Mouse (Mus musculus): ENCODE measurements around the gene AI593442.

Gene AI593442

GRCm38 (mm10) chr9:52679362-52679947, at the start of gene AI593442:
Gene AI593442 (minus strand): TSS chr9:52679780.
- DNase-seq (ENCODE audit: low spot score), result no peak

- DNase-seq (ENCODE audit: low spot score), result no peak
Measured at GRCm38 (mm10) chr9:52728806-52729205, 49.2 kb upstream of the AI593442 start.

GRCm38 (mm10) chr9:52722626-52723025, 43.0 kb upstream of the AI593442 start:
- DNase-seq (ENCODE audit: low spot score), result no peak

GRCm38 (mm10) chr9:52719562-52719961, 40.0 kb upstream of the AI593442 start:
- DNase-seq (ENCODE audit: low spot score), result no peak

- no peak for DNase-seq (ENCODE audit: low spot score)
Measured at GRCm38 (mm10) chr9:52680036-52680435, 456 bp upstream of the AI593442 start.

GRCm38 (mm10) chr9:52678839-52679215, 753 bp downstream of the AI593442 start:
- no peak for DNase-seq (ENCODE audit: low spot score)

- DNase-seq (ENCODE audit: low spot score), result no peak
Measured at GRCm38 (mm10) chr9:52678179-52678838, 1.3 kb downstream of the AI593442 start.

- no peak for DNase-seq (ENCODE audit: low spot score)
Measured at GRCm38 (mm10) chr9:52676587-52676986, 3.0 kb downstream of the AI593442 start.

GRCm38 (mm10) chr9:52675937-52676336, 3.6 kb downstream of the AI593442 start:
- DNase-seq (ENCODE audit: low spot score), result no peak

- no peak for DNase-seq (ENCODE audit: low spot score)
Measured at GRCm38 (mm10) chr9:52661422-52661821, 18.2 kb downstream of the AI593442 start.

GRCm38 (mm10) chr9:52650341-52650951, 29.1 kb downstream of the AI593442 start:
- DNase-seq (ENCODE audit: low spot score), result no peak

GRCm38 (mm10) chr9:52645312-52645711, 34.3 kb downstream of the AI593442 start:
- no peak for DNase-seq (ENCODE audit: low spot score)

GRCm38 (mm10) chr9:52644626-52645025, 35.0 kb downstream of the AI593442 start:
- no peak for DNase-seq (ENCODE audit: low spot score)

- DNase-seq (ENCODE audit: low spot score), result no peak
Measured at GRCm38 (mm10) chr9:52644156-52644555, 35.4 kb downstream of the AI593442 start.

GRCm38 (mm10) chr9:52635991-52636390, 43.6 kb downstream of the AI593442 start:
- no peak for DNase-seq (ENCODE audit: low spot score)

- DNase-seq (ENCODE audit: low spot score), result no peak
Measured at GRCm38 (mm10) chr9:52623926-52624325, 55.7 kb downstream of the AI593442 start.

Measured in ovary, adult 18-20 months (tissue).